Mouse (Mus musculus): ENCODE data around the gene Krtap26-1. TPM values are rescaled to one million over a fixed set of nuclear protein-coding genes. Genes with fewer than 3 reads are reported as not detected.

Krtap26-1 gene
- polyA plus RNA-seq, 1 experiment from 2014 or later: not detected

DNA sequence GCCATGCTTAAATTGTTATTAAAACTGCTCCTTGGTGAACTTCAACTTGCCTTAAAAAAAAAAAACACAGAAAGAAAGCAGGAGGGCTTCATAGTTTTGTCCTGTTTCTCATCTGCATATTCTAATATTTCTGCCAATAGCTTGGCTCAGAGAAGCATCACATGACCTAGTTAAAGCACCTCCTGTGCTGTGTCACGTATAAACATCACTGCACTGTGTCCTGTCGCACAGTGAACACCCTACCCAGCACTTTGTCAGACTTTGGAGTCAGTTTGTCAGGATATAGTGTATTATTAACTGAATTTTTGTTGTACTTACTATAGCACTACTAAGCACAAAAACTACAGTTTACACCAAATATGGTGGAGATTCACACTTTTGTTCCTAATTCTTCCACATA is 4.4 kb upstream of the Krtap26-1 start:
- Histone ChIP-seq H3K4me2 (ENCODE audit: low read depth, low read length) (no peak overlapping the region), H3K27me3 (ENCODE audit: insufficient read depth, low read length) (no peaks in the 10 kb centered on the region), H3K9me3 (ENCODE audit: low read length) (no peaks in the 10 kb centered on the region), H3K27ac (ENCODE audit: low read depth) (no peak overlapping the region), H3K4me3 (ENCODE audit: low read depth, low read length) (no peak overlapping the region), H3K4me1 (ENCODE audit: insufficient read depth) (no peaks in the 10 kb centered on the region), H3K36me3 (replicated peaks; ENCODE audit: insufficient read depth, low read length) (no peaks in the 10 kb centered on the region), H3K9ac (replicated peaks) (no peak overlapping the region)
- TF ChIP-seq EP300 (IDR thresholded peaks at IDR 0.05; ENCODE audit: low read depth) (no peak), CTCF (IDR thresholded peaks at IDR 0.05; ENCODE audit: low read depth) (no peak)
- 44% methylated on average over 2 of the region's 2 CpGs for WGBS (ENCODE audit: insufficient replicate concordance)
- ATAC-seq (no peak), DNase-seq (no peak)

DNA sequence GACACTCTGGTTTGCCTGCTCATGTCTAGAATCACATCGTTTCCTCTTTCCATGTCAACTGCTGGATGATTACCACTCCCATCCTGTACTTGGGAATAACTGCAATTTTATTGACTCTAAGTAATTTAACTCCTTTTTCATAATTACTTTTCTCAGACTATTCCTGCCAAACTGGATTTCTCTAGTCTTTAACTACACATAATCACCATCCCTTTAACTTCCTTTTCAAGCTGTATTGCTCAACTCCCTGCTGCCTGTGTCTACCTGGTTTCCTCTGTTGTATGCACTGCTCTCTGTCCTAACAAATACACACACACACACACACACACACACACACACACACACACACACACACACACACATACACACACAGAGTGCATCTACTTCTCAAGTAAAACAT is 3.5 kb upstream of the Krtap26-1 start:
- 58% methylated on average over 1 of the region's 1 CpGs for WGBS (ENCODE audit: insufficient replicate concordance)
- no peaks in the 10 kb centered on the region for H3K4me1 ChIP-seq (ENCODE audit: insufficient read depth)
- no peak for DNase-seq
- no peaks in the 10 kb centered on the region for H3K27me3 ChIP-seq (ENCODE audit: insufficient read depth, low read length)
- H3K9ac ChIP-seq (replicated peaks): no peak overlapping the region
- ATAC-seq: no peak
- H3K9me3 ChIP-seq (ENCODE audit: low read length): no peaks in the 10 kb centered on the region
- H3K4me3 ChIP-seq (ENCODE audit: low read depth, low read length): no peak overlapping the region
- no peak for TF ChIP-seq EP300 (IDR thresholded peaks at IDR 0.05; ENCODE audit: low read depth)
- no peak for TF ChIP-seq CTCF (IDR thresholded peaks at IDR 0.05; ENCODE audit: low read depth)
- H3K27ac ChIP-seq (ENCODE audit: low read depth): no peak overlapping the region
- H3K4me2 ChIP-seq (ENCODE audit: low read depth, low read length): no peak overlapping the region
- H3K36me3 ChIP-seq (replicated peaks; ENCODE audit: insufficient read depth, low read length): no peaks in the 10 kb centered on the region

DNA sequence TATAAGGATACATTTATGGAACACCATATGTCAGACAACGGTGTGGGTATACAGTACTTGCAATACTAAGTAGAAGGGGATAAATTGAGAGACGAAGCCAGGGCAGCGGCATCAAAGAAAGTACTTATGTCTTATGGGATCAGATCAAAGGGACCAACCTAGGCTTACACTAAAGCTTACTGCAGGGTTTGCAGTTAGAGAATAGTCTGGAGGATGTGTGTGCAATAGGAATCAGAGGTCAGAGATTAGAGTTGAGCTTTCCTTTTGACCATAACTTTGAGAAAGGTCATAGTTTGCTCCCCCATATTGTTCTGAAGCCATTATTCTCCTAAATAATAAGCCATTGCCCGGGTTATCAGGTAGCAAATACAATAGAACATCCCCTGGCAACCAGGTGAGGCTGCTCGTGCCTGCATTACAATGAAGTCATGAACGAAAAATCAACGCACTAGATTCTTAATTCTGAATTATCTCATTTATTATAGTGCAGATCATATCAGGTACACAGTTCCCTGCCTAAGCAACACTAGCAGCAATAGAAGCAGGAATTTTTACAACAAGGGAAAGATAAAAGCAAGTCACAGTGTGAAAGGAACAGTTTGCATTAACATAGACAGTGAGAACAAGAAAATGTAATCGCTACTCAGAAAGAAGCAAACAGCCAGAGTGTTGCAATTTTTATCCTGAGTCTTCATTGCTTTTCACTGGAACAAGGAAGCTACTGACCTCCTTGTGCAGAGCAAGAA is 1.1 kb downstream of the Krtap26-1 start:
- Histone ChIP-seq H3K36me3 (replicated peaks; ENCODE audit: insufficient read depth, low read length) (no peaks in the 10 kb centered on the region), H3K9ac (replicated peaks) (no peak overlapping the region), H3K9me3 (ENCODE audit: low read length) (no peaks in the 10 kb centered on the region), H3K4me1 (ENCODE audit: insufficient read depth) (no peaks in the 10 kb centered on the region), H3K4me3 (ENCODE audit: low read depth, low read length) (no peak overlapping the region), H3K27ac (ENCODE audit: low read depth) (no peak overlapping the region), H3K4me2 (ENCODE audit: low read depth, low read length) (no peak overlapping the region), H3K27me3 (ENCODE audit: insufficient read depth, low read length) (no peaks in the 10 kb centered on the region)
- DNase-seq: no peak
- ATAC-seq: no peak
- TF ChIP-seq CTCF (IDR thresholded peaks at IDR 0.05; ENCODE audit: low read depth) (no peak), EP300 (IDR thresholded peaks at IDR 0.05; ENCODE audit: low read depth) (no peak)
- WGBS (ENCODE audit: insufficient replicate concordance): 80% methylated on average over 8 of the region's 8 CpGs

DNA sequence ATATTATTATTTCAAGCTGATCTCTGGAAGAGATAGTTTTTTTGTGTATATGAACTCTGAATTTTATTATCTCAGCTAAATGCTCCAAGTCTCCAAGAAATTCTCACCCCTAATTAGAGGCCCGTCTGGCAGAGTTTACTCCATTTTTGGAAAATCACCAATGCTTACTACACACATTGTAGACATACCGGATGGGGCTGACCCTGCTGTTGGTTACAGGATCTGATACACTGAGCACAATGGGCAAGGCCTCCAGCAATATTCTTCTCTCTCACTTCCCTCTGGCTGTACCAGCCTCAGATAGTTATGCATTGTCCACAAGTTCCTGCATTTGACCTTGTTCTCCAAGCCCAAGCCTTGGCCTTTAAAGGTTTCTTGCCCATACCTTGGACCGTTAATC is 7.5 kb downstream of the Krtap26-1 start:
- TF ChIP-seq EP300 (IDR thresholded peaks at IDR 0.05; ENCODE audit: low read depth) (no peak), CTCF (IDR thresholded peaks at IDR 0.05; ENCODE audit: low read depth) (no peak)
- DNase-seq (no peak), ATAC-seq (no peak)
- 81% methylated on average over 3 of the region's 3 CpGs for WGBS (ENCODE audit: insufficient replicate concordance)
- no peak overlapping the region for H3K4me2 ChIP-seq (ENCODE audit: low read depth, low read length)
- no peaks in the 10 kb centered on the region for H3K27me3 ChIP-seq (ENCODE audit: insufficient read depth, low read length)
- H3K27ac ChIP-seq (ENCODE audit: low read depth): no peak overlapping the region
- no peaks in the 10 kb centered on the region for H3K36me3 ChIP-seq (replicated peaks; ENCODE audit: insufficient read depth, low read length)
- no peak overlapping the region for H3K9ac ChIP-seq (replicated peaks)
- no peaks in the 10 kb centered on the region for H3K9me3 ChIP-seq (ENCODE audit: low read length)
- H3K4me3 ChIP-seq (ENCODE audit: low read depth, low read length): no peak overlapping the region
- no peaks in the 10 kb centered on the region for H3K4me1 ChIP-seq (ENCODE audit: insufficient read depth)

DNA sequence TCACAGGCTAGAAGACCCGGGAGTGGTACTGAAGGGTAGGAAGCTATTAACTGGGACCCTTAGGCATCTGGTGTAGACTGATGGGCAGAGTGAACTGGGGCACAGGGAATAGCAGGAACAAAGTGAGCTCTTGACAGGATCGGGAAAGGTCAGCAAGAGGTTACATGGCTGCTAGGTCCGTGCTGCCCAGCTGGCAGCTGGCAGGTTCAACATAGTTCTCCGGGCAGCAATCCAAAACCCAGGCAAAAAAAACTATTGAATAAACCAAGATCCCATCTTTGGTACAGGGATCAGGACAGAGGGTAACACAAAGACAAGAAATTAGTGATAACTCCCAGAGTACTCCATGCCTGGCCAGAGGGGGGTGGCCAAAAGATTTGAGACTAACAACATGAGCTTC is 12.5 kb downstream of the Krtap26-1 start:
- no peaks in the 10 kb centered on the region for H3K9me3 ChIP-seq (ENCODE audit: low read length)
- no peak overlapping the region for H3K4me3 ChIP-seq (ENCODE audit: low read depth, low read length)
- 74% methylated on average over 4 of the region's 4 CpGs for WGBS (ENCODE audit: insufficient replicate concordance)
- H3K4me1 ChIP-seq (ENCODE audit: insufficient read depth): no peaks in the 10 kb centered on the region
- H3K27me3 ChIP-seq (ENCODE audit: insufficient read depth, low read length): no peaks in the 10 kb centered on the region
- no peak overlapping the region for H3K9ac ChIP-seq (replicated peaks)
- no peak for TF ChIP-seq EP300 (IDR thresholded peaks at IDR 0.05; ENCODE audit: low read depth)
- TF ChIP-seq CTCF (IDR thresholded peaks at IDR 0.05; ENCODE audit: low read depth): no peak
- H3K4me2 ChIP-seq (ENCODE audit: low read depth, low read length): no peak overlapping the region
- H3K27ac ChIP-seq (ENCODE audit: low read depth): no peak overlapping the region
- DNase-seq (no peak), ATAC-seq (no peak)
- no peaks in the 10 kb centered on the region for H3K36me3 ChIP-seq (replicated peaks; ENCODE audit: insufficient read depth, low read length)

DNA sequence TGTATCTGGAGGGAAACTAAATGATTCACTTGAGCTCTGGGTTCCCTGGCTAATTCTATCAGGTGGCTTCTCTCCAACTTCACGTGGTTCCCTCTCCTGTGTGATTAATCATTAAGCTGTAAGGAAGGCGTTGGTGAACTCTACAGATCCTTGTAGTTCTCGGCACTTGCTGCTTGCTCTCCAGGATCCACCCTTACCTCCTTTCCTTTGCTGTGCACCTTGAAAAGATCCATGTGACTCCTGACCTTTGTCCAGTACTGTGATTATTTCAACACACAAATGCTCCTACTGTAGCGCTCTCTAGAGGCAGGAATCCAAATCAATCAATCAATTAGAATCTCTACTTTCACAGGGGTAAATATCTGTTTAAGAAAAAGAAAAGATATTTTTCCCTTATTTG is 16.1 kb downstream of the Krtap26-1 start:
- no peak for DNase-seq
- TF ChIP-seq EP300 (IDR thresholded peaks at IDR 0.05; ENCODE audit: low read depth) (no peak), CTCF (IDR thresholded peaks at IDR 0.05; ENCODE audit: low read depth) (peak; percentile 55)
- no peak overlapping the region for H3K27ac ChIP-seq (ENCODE audit: low read depth)

More for the DNA sequence above, 16.1 kb downstream of the Krtap26-1 start:
- ATAC-seq: peak; percentile 66
- Histone ChIP-seq H3K4me3 (ENCODE audit: low read depth, low read length) (no peak overlapping the region), H3K27me3 (ENCODE audit: insufficient read depth, low read length) (no peaks in the 10 kb centered on the region), H3K9ac (replicated peaks) (no peak overlapping the region), H3K4me2 (ENCODE audit: low read depth, low read length) (peak overlapping the region; percentile 35; the same call in 1 of the 2 replicates), H3K4me1 (ENCODE audit: insufficient read depth) (no peaks in the 10 kb centered on the region), H3K9me3 (ENCODE audit: low read length) (no peaks in the 10 kb centered on the region), H3K36me3 (replicated peaks; ENCODE audit: insufficient read depth, low read length) (no peaks in the 10 kb centered on the region)
- 55% methylated on average over 4 of the region's 4 CpGs for WGBS (ENCODE audit: insufficient replicate concordance)

All from liver, postnatal 0 days (tissue).